Mouse (Mus musculus): ENCODE results near the gene Bst2. TPM values are rescaled to one million over a fixed set of nuclear protein-coding genes. Genes with fewer than 3 reads are reported as not detected.

Bst2 gene
- polyA plus RNA-seq (2015; fragmentation: Nextera tagmentation; extraction: Ambion mirVana) = 34.0 and 39.5 TPM in 2 replicates

GRCm38 (mm10) chr8:71537028-71537867 is at the start of gene Bst2:
TSS of gene Bst2 (minus strand) at chr8:71537456.
- H3K4me1 ChIP-seq = peaks cover 14% of the 10 kb centered on the region
- no peaks in the 10 kb centered on the region for H3K9me3 ChIP-seq
- H3K36me3 ChIP-seq = no peaks in the 10 kb centered on the region
- H3K27me3 ChIP-seq (replicated peaks) = peaks cover 22% of the 10 kb centered on the region
- 2% methylated on average over 37 of the region's 37 CpGs for WGBS
- peak within 1 kb of the TSS; percentile 76 for H3K9ac ChIP-seq
- peak within 1 kb of the TSS; percentile 58 for H3K4me3 ChIP-seq
- H3K4me2 ChIP-seq = peak within 1 kb of the TSS; percentile 69
- peak within 1 kb of the TSS; percentile 57 for H3K27ac ChIP-seq (replicated peaks)
- ATAC-seq (ENCODE audit: extremely low read depth, insufficient number of reproducible peaks, low FRiP score, low TSS enrichment) = peak; percentile 79; the same call in 1 of the 2 replicates

- ATAC-seq (ENCODE audit: extremely low read depth, insufficient number of reproducible peaks, low FRiP score, low TSS enrichment) = no peak
- H3K9ac ChIP-seq = no peak overlapping the region
- 0 out of 2 replicates have a peak, but pooled peaks cover 6% of the 10 kb centered on the region for H3K27me3 ChIP-seq (replicated peaks)
- no peak overlapping the region for H3K4me2 ChIP-seq
- peaks cover 12% of the 10 kb centered on the region for H3K4me1 ChIP-seq
- WGBS = 66% methylated on average over 2 of the region's 2 CpGs
- H3K9me3 ChIP-seq = no peaks in the 10 kb centered on the region
- peaks cover 24% of the 10 kb centered on the region for H3K36me3 ChIP-seq
- no peak overlapping the region for H3K27ac ChIP-seq (replicated peaks)
- no peak overlapping the region for H3K4me3 ChIP-seq
Measured at GRCm38 (mm10) chr8:71586891-71587290, 49.6 kb upstream of the Bst2 start.

- Histone ChIP-seq H3K36me3 (peaks cover 17% of the 10 kb centered on the region), H3K27me3 (replicated peaks) (0 out of 2 replicates have a peak, but pooled peaks cover 6% of the 10 kb centered on the region), H3K9me3 (no peaks in the 10 kb centered on the region), H3K4me2 (no peak overlapping the region), H3K4me1 (0 out of 2 replicates have a peak, but pooled peaks cover under 1% of the 10 kb centered on the region), H3K9ac (no peak overlapping the region), H3K4me3 (no peak overlapping the region), H3K27ac (replicated peaks) (no peak overlapping the region)
- 56% methylated on average over 9 of the region's 9 CpGs for WGBS
- no peak for ATAC-seq (ENCODE audit: extremely low read depth, insufficient number of reproducible peaks, low FRiP score, low TSS enrichment)
Measured at GRCm38 (mm10) chr8:71580201-71580600, 42.9 kb upstream of the Bst2 start.

- H3K9me3 ChIP-seq = no peaks in the 10 kb centered on the region
- WGBS = 83% methylated on average over 14 of the region's 14 CpGs
- H3K9ac ChIP-seq = no peak overlapping the region
- no peak overlapping the region for H3K27ac ChIP-seq (replicated peaks)
- no peak overlapping the region for H3K4me2 ChIP-seq
- 0 out of 2 replicates have a peak, but pooled peaks cover 6% of the 10 kb centered on the region for H3K27me3 ChIP-seq (replicated peaks)
- H3K4me3 ChIP-seq = no peak overlapping the region
- peaks cover 10% of the 10 kb centered on the region for H3K36me3 ChIP-seq
- 0 out of 2 replicates have a peak, but pooled peaks cover 4% of the 10 kb centered on the region for H3K4me1 ChIP-seq
- ATAC-seq (ENCODE audit: extremely low read depth, insufficient number of reproducible peaks, low FRiP score, low TSS enrichment) = no peak
Measured at GRCm38 (mm10) chr8:71579476-71579875, 42.2 kb upstream of the Bst2 start.

GRCm38 (mm10) chr8:71579009-71579408 is 41.8 kb upstream of the Bst2 start:
- ATAC-seq (ENCODE audit: extremely low read depth, insufficient number of reproducible peaks, low FRiP score, low TSS enrichment) = no peak
- 60% methylated on average over 1 of the region's 1 CpGs for WGBS
- Histone ChIP-seq H3K4me1 (0 out of 2 replicates have a peak, but pooled peaks cover 4% of the 10 kb centered on the region), H3K9ac (no peak overlapping the region), H3K4me3 (no peak overlapping the region), H3K27ac (replicated peaks) (no peak overlapping the region), H3K4me2 (no peak overlapping the region), H3K36me3 (peaks cover 6% of the 10 kb centered on the region), H3K9me3 (no peaks in the 10 kb centered on the region), H3K27me3 (replicated peaks) (0 out of 2 replicates have a peak, but pooled peaks cover 6% of the 10 kb centered on the region)

GRCm38 (mm10) chr8:71577856-71578387 is 40.7 kb upstream of the Bst2 start:
- no peak for ATAC-seq (ENCODE audit: extremely low read depth, insufficient number of reproducible peaks, low FRiP score, low TSS enrichment)
- Histone ChIP-seq H3K4me1 (peaks cover 8% of the 10 kb centered on the region), H3K27ac (replicated peaks) (no peak overlapping the region), H3K27me3 (replicated peaks) (no peaks in the 10 kb centered on the region), H3K4me2 (no peak overlapping the region), H3K36me3 (peaks cover 5% of the 10 kb centered on the region; the same call in 1 of the 2 replicates), H3K9ac (no peak overlapping the region), H3K9me3 (no peaks in the 10 kb centered on the region), H3K4me3 (no peak overlapping the region)
- 53% methylated on average over 4 of the region's 4 CpGs for WGBS

- Histone ChIP-seq H3K36me3 (no peaks in the 10 kb centered on the region), H3K4me1 (peaks cover 25% of the 10 kb centered on the region), H3K9me3 (no peaks in the 10 kb centered on the region), H3K9ac (no peak overlapping the region), H3K27ac (replicated peaks) (no peak overlapping the region), H3K27me3 (replicated peaks) (no peaks in the 10 kb centered on the region), H3K4me2 (no peak overlapping the region), H3K4me3 (no peak overlapping the region)
- WGBS = 44% methylated on average over 1 of the region's 1 CpGs
- ATAC-seq (ENCODE audit: extremely low read depth, insufficient number of reproducible peaks, low FRiP score, low TSS enrichment) = no peak
Measured at GRCm38 (mm10) chr8:71575020-71575419, 37.8 kb upstream of the Bst2 start.

- Histone ChIP-seq H3K9ac (no peak overlapping the region), H3K27ac (replicated peaks) (no peak overlapping the region), H3K27me3 (replicated peaks) (no peaks in the 10 kb centered on the region), H3K4me2 (no peak overlapping the region), H3K36me3 (no peaks in the 10 kb centered on the region), H3K4me3 (no peak overlapping the region), H3K9me3 (no peaks in the 10 kb centered on the region), H3K4me1 (peaks cover 28% of the 10 kb centered on the region)
- WGBS = 61% methylated on average over 7 of the region's 7 CpGs
- ATAC-seq (ENCODE audit: extremely low read depth, insufficient number of reproducible peaks, low FRiP score, low TSS enrichment) = no peak
Measured at GRCm38 (mm10) chr8:71574426-71574825, 37.2 kb upstream of the Bst2 start.

GRCm38 (mm10) chr8:71572847-71573633 is 35.8 kb upstream of the Bst2 start:
- Histone ChIP-seq H3K27me3 (replicated peaks) (peaks cover 13% of the 10 kb centered on the region), H3K4me2 (no peak overlapping the region), H3K36me3 (no peaks in the 10 kb centered on the region), H3K4me3 (no peak overlapping the region), H3K9ac (peak overlapping the region; percentile 25), H3K9me3 (no peaks in the 10 kb centered on the region), H3K27ac (replicated peaks) (0 out of 2 replicates have a peak overlapping the region, but pooled peaks have one; percentile 7), H3K4me1 (peaks cover 40% of the 10 kb centered on the region)
- 64% methylated on average over 9 of the region's 9 CpGs for WGBS
- no peak for ATAC-seq (ENCODE audit: extremely low read depth, insufficient number of reproducible peaks, low FRiP score, low TSS enrichment)

GRCm38 (mm10) chr8:71572077-71572476 is 34.8 kb upstream of the Bst2 start:
- no peak overlapping the region for H3K4me2 ChIP-seq
- H3K27ac ChIP-seq (replicated peaks) = no peak overlapping the region
- ATAC-seq (ENCODE audit: extremely low read depth, insufficient number of reproducible peaks, low FRiP score, low TSS enrichment) = no peak
- no peak overlapping the region for H3K4me3 ChIP-seq
- H3K9me3 ChIP-seq = no peaks in the 10 kb centered on the region
- H3K4me1 ChIP-seq = peaks cover 40% of the 10 kb centered on the region
- 77% methylated on average over 2 of the region's 2 CpGs for WGBS
- no peaks in the 10 kb centered on the region for H3K36me3 ChIP-seq
- H3K9ac ChIP-seq = no peak overlapping the region
- H3K27me3 ChIP-seq (replicated peaks) = peaks cover 23% of the 10 kb centered on the region
